Mouse (Mus musculus): ENCODE measurements at regions not wholly inside any gene's neighbourhood (a gene's known extent, or its start where the extent isn't known, plus 50 kb on each side); places are given as distances from the start of the nearest gene placed in this dataset.

DNA sequence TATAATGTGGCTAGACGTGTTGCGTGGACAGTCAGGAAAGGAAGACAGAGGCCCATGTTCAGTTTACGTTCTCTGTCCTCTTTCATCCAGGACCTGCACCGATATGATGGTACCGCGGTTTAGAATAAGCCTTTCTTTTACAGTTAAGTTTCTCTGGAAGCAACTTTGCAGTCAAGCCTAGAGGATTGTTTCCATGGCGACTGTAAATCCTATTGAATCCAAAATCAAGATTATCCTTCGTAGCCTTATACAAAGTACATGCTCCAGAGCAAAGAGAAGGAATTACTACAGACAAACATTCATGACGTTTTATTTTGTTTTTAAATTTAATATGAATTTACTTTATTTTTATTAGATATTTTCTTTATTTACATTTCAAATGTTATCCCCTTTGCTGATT, 798.6 kb downstream of the Robo2 start:
- Histone ChIP-seq H3K4me1 (ENCODE audit: control insufficient read depth, insufficient read depth, low read length) (no peaks in the 10 kb centered on the region), H3K27me3 (ENCODE audit: control insufficient read depth, insufficient read depth, low read length, poor library complexity, severe bottlenecking) (no peaks in the 10 kb centered on the region), H3K9me3 (replicated peaks; ENCODE audit: control insufficient read depth, insufficient read depth, low read length, poor library complexity, severe bottlenecking) (no peaks in the 10 kb centered on the region), H3K27ac (ENCODE audit: insufficient read depth, low read length) (no peak overlapping the region), H3K9ac (ENCODE audit: low read depth, poor library complexity, severe bottlenecking) (no peak overlapping the region), H3K36me3 (ENCODE audit: control insufficient read depth, insufficient read depth, low read length, poor library complexity, severe bottlenecking) (no peaks in the 10 kb centered on the region), H3K4me3 (ENCODE audit: low read depth, low read length) (no peak overlapping the region)
- TF ChIP-seq POLR2A (IDR thresholded peaks at IDR 0.05; ENCODE audit: insufficient read depth, low read length) (no peak), CTCF (IDR thresholded peaks at IDR 0.05; ENCODE audit: low read depth, low read length) (no peak)

DNA sequence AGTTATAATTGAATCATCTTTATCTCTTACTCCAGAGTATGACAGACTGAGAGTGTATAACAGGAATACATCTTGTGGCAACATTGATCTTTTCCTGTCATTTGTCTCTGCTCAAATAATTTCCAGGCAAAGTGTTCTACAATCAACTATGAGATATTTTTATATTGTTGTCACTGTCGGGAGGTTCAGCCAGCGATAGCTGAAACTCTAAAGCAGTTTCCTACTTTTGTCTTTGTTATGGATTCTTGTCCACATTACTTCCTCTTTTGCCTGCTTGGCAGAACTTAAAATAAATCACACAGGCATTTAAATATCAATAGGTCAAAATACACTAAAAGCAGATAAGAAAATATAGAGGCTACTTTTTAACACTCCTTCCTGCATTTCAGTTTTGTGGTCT, 820.2 kb downstream of the Robo2 start:
- no peak for TF ChIP-seq CTCF (IDR thresholded peaks at IDR 0.05; ENCODE audit: low read depth, low read length)
- no peak for TF ChIP-seq EP300 (IDR thresholded peaks at IDR 0.05; ENCODE audit: insufficient read depth, low read depth, low read length)
- no peak for TF ChIP-seq POLR2A (IDR thresholded peaks at IDR 0.05; ENCODE audit: insufficient read depth, low read length)
- no peaks in the 10 kb centered on the region for H3K36me3 ChIP-seq (ENCODE audit: control insufficient read depth, insufficient read depth, low read length, poor library complexity, severe bottlenecking)
- H3K27me3 ChIP-seq (ENCODE audit: control insufficient read depth, insufficient read depth, low read length, poor library complexity, severe bottlenecking) = no peaks in the 10 kb centered on the region
- no peaks in the 10 kb centered on the region for H3K9me3 ChIP-seq (replicated peaks; ENCODE audit: control insufficient read depth, insufficient read depth, low read length, poor library complexity, severe bottlenecking)
- H3K9ac ChIP-seq (ENCODE audit: low read depth, poor library complexity, severe bottlenecking) = no peak overlapping the region
- H3K4me3 ChIP-seq (ENCODE audit: low read depth, low read length) = no peak overlapping the region
- no peaks in the 10 kb centered on the region for H3K4me1 ChIP-seq (ENCODE audit: control insufficient read depth, insufficient read depth, low read length)
- no peak overlapping the region for H3K27ac ChIP-seq (ENCODE audit: insufficient read depth, low read length)

DNA sequence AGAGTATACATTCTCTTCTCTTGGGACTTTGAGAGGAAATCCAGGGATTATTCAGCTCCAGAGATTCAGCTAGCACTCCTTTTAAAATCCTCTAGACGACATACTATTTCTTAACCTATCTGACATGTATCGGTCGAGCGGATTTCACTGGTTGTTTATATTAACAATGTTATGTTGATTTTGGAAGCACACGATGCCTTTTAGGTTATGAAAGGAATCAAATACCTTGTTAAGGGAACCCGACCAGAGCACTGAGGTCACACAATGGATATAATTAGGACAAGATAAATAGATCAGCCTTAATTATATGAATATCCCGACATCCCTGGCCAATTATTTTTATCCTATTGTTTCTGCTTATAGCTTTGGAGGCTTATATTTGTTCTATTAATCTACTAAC, 850.4 kb downstream of the Robo2 start:
- Histone ChIP-seq H3K27ac (ENCODE audit: insufficient read depth, low read length) (no peak overlapping the region), H3K4me3 (ENCODE audit: low read depth, low read length) (no peak overlapping the region), H3K9ac (ENCODE audit: low read depth, poor library complexity, severe bottlenecking) (no peak overlapping the region), H3K36me3 (ENCODE audit: control insufficient read depth, insufficient read depth, low read length, poor library complexity, severe bottlenecking) (no peaks in the 10 kb centered on the region), H3K9me3 (replicated peaks; ENCODE audit: control insufficient read depth, insufficient read depth, low read length, poor library complexity, severe bottlenecking) (no peaks in the 10 kb centered on the region), H3K27me3 (ENCODE audit: control insufficient read depth, insufficient read depth, low read length, poor library complexity, severe bottlenecking) (no peaks in the 10 kb centered on the region), H3K4me1 (ENCODE audit: control insufficient read depth, insufficient read depth, low read length) (no peaks in the 10 kb centered on the region)
- TF ChIP-seq POLR2A (IDR thresholded peaks at IDR 0.05; ENCODE audit: insufficient read depth, low read length) (no peak), EP300 (IDR thresholded peaks at IDR 0.05; ENCODE audit: insufficient read depth, low read depth, low read length) (no peak), CTCF (IDR thresholded peaks at IDR 0.05; ENCODE audit: low read depth, low read length) (no peak)

DNA sequence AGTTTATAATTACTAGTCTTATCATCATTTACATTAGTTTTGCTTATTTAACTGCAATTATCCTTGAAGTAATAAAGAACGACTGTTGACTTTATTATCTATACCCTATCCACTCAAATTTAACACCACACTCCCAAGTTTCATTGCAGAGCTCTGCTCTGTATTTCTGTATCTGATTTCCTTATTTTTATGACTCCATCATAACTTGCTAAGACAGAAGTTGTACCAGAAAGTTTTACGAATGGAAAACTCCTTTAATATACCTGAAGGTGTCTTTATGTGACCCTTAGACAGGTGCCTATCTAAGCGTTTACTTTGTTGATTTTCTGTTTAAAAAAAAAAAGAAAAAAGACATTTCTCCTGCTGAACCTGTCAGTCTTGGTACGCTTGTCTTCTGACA, 854.7 kb downstream of the Robo2 start:
- H3K4me1 ChIP-seq (ENCODE audit: control insufficient read depth, insufficient read depth, low read length) = no peaks in the 10 kb centered on the region
- no peak overlapping the region for H3K9ac ChIP-seq (ENCODE audit: low read depth, poor library complexity, severe bottlenecking)
- H3K4me3 ChIP-seq (ENCODE audit: low read depth, low read length) = no peak overlapping the region
- H3K27ac ChIP-seq (ENCODE audit: insufficient read depth, low read length) = no peak overlapping the region
- H3K36me3 ChIP-seq (ENCODE audit: control insufficient read depth, insufficient read depth, low read length, poor library complexity, severe bottlenecking) = no peaks in the 10 kb centered on the region
- H3K27me3 ChIP-seq (ENCODE audit: control insufficient read depth, insufficient read depth, low read length, poor library complexity, severe bottlenecking) = no peaks in the 10 kb centered on the region
- H3K9me3 ChIP-seq (replicated peaks; ENCODE audit: control insufficient read depth, insufficient read depth, low read length, poor library complexity, severe bottlenecking) = no peaks in the 10 kb centered on the region
- TF ChIP-seq POLR2A (IDR thresholded peaks at IDR 0.05; ENCODE audit: insufficient read depth, low read length) = no peak
- TF ChIP-seq CTCF (IDR thresholded peaks at IDR 0.05; ENCODE audit: low read depth, low read length) = no peak
- TF ChIP-seq EP300 (IDR thresholded peaks at IDR 0.05; ENCODE audit: insufficient read depth, low read depth, low read length) = no peak

- Histone ChIP-seq H3K4me3 (ENCODE audit: low read depth, low read length) (no peak overlapping the region), H3K9ac (ENCODE audit: low read depth, poor library complexity, severe bottlenecking) (no peak overlapping the region), H3K27ac (ENCODE audit: insufficient read depth, low read length) (no peak overlapping the region), H3K36me3 (ENCODE audit: control insufficient read depth, insufficient read depth, low read length, poor library complexity, severe bottlenecking) (no peaks in the 10 kb centered on the region), H3K27me3 (ENCODE audit: control insufficient read depth, insufficient read depth, low read length, poor library complexity, severe bottlenecking) (no peaks in the 10 kb centered on the region), H3K9me3 (replicated peaks; ENCODE audit: control insufficient read depth, insufficient read depth, low read length, poor library complexity, severe bottlenecking) (no peaks in the 10 kb centered on the region), H3K4me1 (ENCODE audit: control insufficient read depth, insufficient read depth, low read length) (no peaks in the 10 kb centered on the region)
- TF ChIP-seq CTCF (IDR thresholded peaks at IDR 0.05; ENCODE audit: low read depth, low read length) = no peak
- no peak for TF ChIP-seq POLR2A (IDR thresholded peaks at IDR 0.05; ENCODE audit: insufficient read depth, low read length)
- no peak for TF ChIP-seq EP300 (IDR thresholded peaks at IDR 0.05; ENCODE audit: insufficient read depth, low read depth, low read length)
These were observed 868.0 kb downstream of the Robo2 start for GRCm38 (mm10) chr16:73543651-73544050.

DNA sequence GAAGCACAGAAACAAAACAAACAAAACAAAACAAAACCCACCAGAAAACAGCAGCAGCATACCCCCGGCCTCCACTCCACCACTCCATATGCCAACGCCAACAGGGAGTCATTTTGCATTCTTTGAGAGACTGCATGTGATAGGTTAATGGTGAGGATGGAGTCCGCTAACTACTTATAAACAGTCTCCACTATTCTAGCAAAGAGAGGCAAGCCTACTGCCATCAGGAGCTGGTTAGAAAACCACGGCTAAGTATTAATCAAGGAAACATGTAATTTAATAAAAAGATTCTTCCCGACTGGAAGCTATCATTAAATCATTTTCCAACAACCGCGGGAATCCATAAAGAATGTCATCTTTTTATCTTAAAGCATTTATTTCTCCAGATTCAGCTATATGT, 873.6 kb downstream of the Robo2 start:
- TF ChIP-seq POLR2A (IDR thresholded peaks at IDR 0.05; ENCODE audit: insufficient read depth, low read length) (no peak), EP300 (IDR thresholded peaks at IDR 0.05; ENCODE audit: insufficient read depth, low read depth, low read length) (no peak), CTCF (IDR thresholded peaks at IDR 0.05; ENCODE audit: low read depth, low read length) (no peak)
- Histone ChIP-seq H3K9ac (ENCODE audit: low read depth, poor library complexity, severe bottlenecking) (no peak overlapping the region), H3K4me3 (ENCODE audit: low read depth, low read length) (no peak overlapping the region), H3K27ac (ENCODE audit: insufficient read depth, low read length) (no peak overlapping the region), H3K36me3 (ENCODE audit: control insufficient read depth, insufficient read depth, low read length, poor library complexity, severe bottlenecking) (no peaks in the 10 kb centered on the region), H3K4me1 (ENCODE audit: control insufficient read depth, insufficient read depth, low read length) (no peaks in the 10 kb centered on the region), H3K9me3 (replicated peaks; ENCODE audit: control insufficient read depth, insufficient read depth, low read length, poor library complexity, severe bottlenecking) (no peaks in the 10 kb centered on the region), H3K27me3 (ENCODE audit: control insufficient read depth, insufficient read depth, low read length, poor library complexity, severe bottlenecking) (no peaks in the 10 kb centered on the region; the same call in 1 of the 2 replicates)

Measured in ES-Bruce4 (cell line).